Mouse (Mus musculus) G1E (cell line): ENCODE results near the gene Gm10720.
"Not testable (repeated sequence)": the region's sequence is repeated elsewhere in the genome, so short reads cannot be mapped to it uniquely, and the experiment has no call there.

Source experiments
- CTCF ChIP-seq: IDR thresholded peaks from 2 replicates; pipeline ENCODE4 v1.5.1; 2012; ENCODE audit warnings: low read depth, low read length, inconsistent platforms, mixed read lengths
- GATA1 ChIP-seq: IDR thresholded peaks from 2 replicates; pipeline ENCODE4 v1.6.1; 2012; ENCODE audit warnings: borderline replicate concordance, low read length, inconsistent platforms, mixed read lengths
- GATA2 ChIP-seq: IDR thresholded peaks from 2 replicates; pipeline ENCODE4 v1.6.1; 2012; ENCODE audit warnings: low read depth, low read length, inconsistent platforms, borderline replicate concordance
- POLR2AphosphoS5 ChIP-seq: IDR thresholded peaks from 2 replicates; pipeline ENCODE4 v1.6.1; 2012; ENCODE audit warnings: low read depth, low read length, inconsistent platforms; ENCODE audit not compliant: insufficient replicate concordance
- TAL1 ChIP-seq: conservative IDR thresholded peaks from 2 replicates; pipeline ENCODE4 v1.6.1; 2012; ENCODE audit warnings: low read depth, low read length, inconsistent platforms, mixed read lengths

GRCm38 (mm10) chr9:3001006-3001405, 14.4 kb upstream of the Gm10720 start:
- not testable (repeated sequence) for TF ChIP-seq CTCF, GATA1, TAL1, GATA2, POLR2AphosphoS5
